Mouse (Mus musculus) limb, embryonic 11.5 days (tissue): ENCODE measurements around the gene Tent5c. TPM values are rescaled to one million over a fixed set of nuclear protein-coding genes. Genes with fewer than 3 reads are reported as not detected.

ENCODE experiments used
- ATAC-seq: fragments of 200-750 bp; cut with Nextera tagmentation; 2 replicates; pipeline ENCODE4 v1.8.0; 2017; ENCODE audit warnings: low read depth; ENCODE audit not compliant: insufficient number of reproducible peaks, low FRiP score, low TSS enrichment
- DNase-seq: peaks from one replicate; pipeline ENCODE4 v3.0.0-alpha.2; 2015; ENCODE audit warnings: low spot score
- H3K27ac ChIP-seq: fragments of 300-500 bp; sonication (generic); replicated peaks from 2 replicates; pipeline ENCODE4 v1.5.1; 2014; ENCODE audit warnings: low read depth, mild to moderate bottlenecking, low read length
- H3K27me3 ChIP-seq: fragments of 300-500 bp; sonication (generic); 2 replicates; pipeline ENCODE4 v1.6.1; 2014; ENCODE audit warnings: mild to moderate bottlenecking, low read length, mixed read lengths; ENCODE audit not compliant: control insufficient read depth, insufficient read depth
- H3K36me3 ChIP-seq: fragments of 300-500 bp; sonication (generic); 2 replicates; pipeline ENCODE4 v1.6.1; 2014; ENCODE audit warnings: mild to moderate bottlenecking, low read length, moderate library complexity, mixed read lengths; ENCODE audit not compliant: control insufficient read depth, insufficient read depth
- H3K4me1 ChIP-seq: fragments of 300-500 bp; sonication (generic); 2 replicates; pipeline ENCODE4 v1.6.1; 2014; ENCODE audit warnings: low read length, mixed read lengths; ENCODE audit not compliant: control insufficient read depth, insufficient read depth
- H3K4me2 ChIP-seq: fragments of 300-500 bp; sonication (generic); 2 replicates; pipeline ENCODE4 v1.6.1; 2014; ENCODE audit warnings: low read depth, mild to moderate bottlenecking, moderate library complexity; ENCODE audit not compliant: severe bottlenecking
- H3K4me3 ChIP-seq: fragments of 300-500 bp; sonication (generic); 2 replicates; pipeline ENCODE4 v1.5.1; 2014; ENCODE audit warnings: low read depth, low read length
- H3K9ac ChIP-seq: fragments of 300-500 bp; sonication (generic); 2 replicates; pipeline ENCODE4 v1.6.1; 2014; ENCODE audit warnings: mild to moderate bottlenecking, low read length
- H3K9me3 ChIP-seq: fragments of 300-500 bp; sonication (generic); 2 replicates; pipeline ENCODE4 v1.6.1; 2016; ENCODE audit warnings: low read length; ENCODE audit not compliant: control insufficient read depth
- WGBS: fragments of 180-500 bp; shearing (Covaris S2); extraction: QIAGEN DNeasy Blood & Tissue Kit; methylation state at CpG from one replicate; pipeline ENCODE4 v1.1.7; 2014; 5-methylcytosine and 5-hydroxymethylcytosine counted together
- polyA plus RNA-seq: library from polyadenylated mRNA; unstranded; fragments of >200 nt; fragmentation: Nextera tagmentation; extraction: Ambion mirVana; gene quantifications from 2 replicates; pipeline ENCODE4 v1.2.1, GENCODE M21; 2014

The Tent5c gene
- polyA plus RNA-seq, 1 experiment from 2014 or later, result 2.7 TPM

DNA sequence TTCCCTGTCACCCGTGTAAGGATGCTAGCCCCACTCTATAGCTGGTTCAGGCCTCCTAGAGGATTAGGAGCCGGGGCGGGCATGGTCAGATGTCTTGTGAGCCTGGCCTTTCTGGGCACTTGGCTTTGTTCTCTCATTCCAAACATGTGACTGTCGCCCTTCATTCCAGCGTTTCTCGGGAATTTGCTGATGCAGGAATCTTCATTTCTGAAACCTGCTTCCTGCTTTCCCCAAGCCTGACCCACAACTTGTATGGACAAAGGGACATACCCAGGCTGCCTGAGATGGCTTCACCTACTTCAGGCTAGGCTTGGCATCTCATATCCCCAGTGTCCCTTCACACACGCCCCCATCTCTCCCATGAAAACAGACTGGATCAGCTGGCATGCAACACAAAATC lies 33.5 kb upstream of the Tent5c start:
- Histone ChIP-seq H3K4me3 (no peak overlapping the region), H3K27me3 (no peaks in the 10 kb centered on the region), H3K4me1 (no peaks in the 10 kb centered on the region), H3K9me3 (no peaks in the 10 kb centered on the region), H3K36me3 (no peaks in the 10 kb centered on the region), H3K9ac (no peak overlapping the region), H3K27ac (no peak overlapping the region), H3K4me2 (no peak overlapping the region)
- no peak for ATAC-seq
- DNase-seq, result no peak
- 84% methylated on average over 7 of the region's 7 CpGs for WGBS

DNA sequence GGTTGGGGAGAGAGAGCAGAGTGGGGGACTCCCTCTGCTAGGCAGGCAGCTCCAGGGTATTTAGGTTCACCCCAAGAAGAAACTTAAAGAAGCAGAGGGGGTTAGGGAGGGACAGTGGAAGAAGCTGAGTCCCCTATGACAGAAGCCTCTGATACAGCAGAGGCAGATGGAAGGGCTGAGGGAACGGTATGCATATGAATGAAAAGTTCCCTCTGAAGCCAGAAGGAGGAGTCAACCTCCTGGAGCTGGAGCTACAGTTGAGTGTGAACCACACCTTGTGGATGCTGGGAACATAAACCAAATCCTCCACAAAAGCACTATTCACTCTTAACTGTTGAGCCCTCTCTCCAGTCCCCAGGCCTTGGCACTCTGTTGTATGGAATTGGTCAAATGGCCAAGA lies 32.5 kb upstream of the Tent5c start:
- WGBS, result 55% methylated on average over 1 of the region's 1 CpGs

DNA sequence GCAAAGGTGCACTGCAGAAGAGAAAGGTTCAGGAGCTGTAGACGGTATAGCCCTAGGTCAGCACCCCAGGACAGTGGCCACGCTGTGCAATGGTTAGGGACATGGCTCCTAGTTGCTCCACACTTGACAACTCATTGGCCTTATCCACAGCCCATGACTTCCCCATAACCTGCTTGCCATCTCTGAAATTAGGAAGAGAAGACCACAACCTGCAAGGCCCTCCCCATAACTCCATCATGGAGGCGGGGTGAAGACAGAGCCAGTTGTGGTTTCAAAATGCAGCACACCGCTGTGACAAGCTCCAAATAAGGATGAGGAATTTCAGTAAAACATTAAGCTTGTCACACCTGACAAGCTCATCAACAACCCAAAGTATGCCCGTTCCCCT lies 26.6 kb upstream of the Tent5c start:
- H3K9ac ChIP-seq, result no peak overlapping the region
- H3K9me3 ChIP-seq, result no peaks in the 10 kb centered on the region
- ATAC-seq (no peak), DNase-seq (no peak)
- H3K27ac ChIP-seq, result no peak overlapping the region
- H3K4me3 ChIP-seq, result no peak overlapping the region
- H3K4me1 ChIP-seq, result no peaks in the 10 kb centered on the region
- H3K4me2 ChIP-seq, result no peak overlapping the region
- no peaks in the 10 kb centered on the region for H3K27me3 ChIP-seq
- H3K36me3 ChIP-seq, result no peaks in the 10 kb centered on the region
- WGBS, result 89% methylated on average over 5 of the region's 5 CpGs

More for the DNA sequence above, 32.5 kb upstream of the Tent5c start:
- Histone ChIP-seq H3K36me3 (no peaks in the 10 kb centered on the region), H3K9ac (no peak overlapping the region), H3K27me3 (no peaks in the 10 kb centered on the region), H3K4me1 (no peaks in the 10 kb centered on the region), H3K4me2 (no peak overlapping the region), H3K4me3 (no peak overlapping the region), H3K9me3 (no peaks in the 10 kb centered on the region), H3K27ac (no peak overlapping the region)
- DNase-seq (no peak), ATAC-seq (no peak)

DNA sequence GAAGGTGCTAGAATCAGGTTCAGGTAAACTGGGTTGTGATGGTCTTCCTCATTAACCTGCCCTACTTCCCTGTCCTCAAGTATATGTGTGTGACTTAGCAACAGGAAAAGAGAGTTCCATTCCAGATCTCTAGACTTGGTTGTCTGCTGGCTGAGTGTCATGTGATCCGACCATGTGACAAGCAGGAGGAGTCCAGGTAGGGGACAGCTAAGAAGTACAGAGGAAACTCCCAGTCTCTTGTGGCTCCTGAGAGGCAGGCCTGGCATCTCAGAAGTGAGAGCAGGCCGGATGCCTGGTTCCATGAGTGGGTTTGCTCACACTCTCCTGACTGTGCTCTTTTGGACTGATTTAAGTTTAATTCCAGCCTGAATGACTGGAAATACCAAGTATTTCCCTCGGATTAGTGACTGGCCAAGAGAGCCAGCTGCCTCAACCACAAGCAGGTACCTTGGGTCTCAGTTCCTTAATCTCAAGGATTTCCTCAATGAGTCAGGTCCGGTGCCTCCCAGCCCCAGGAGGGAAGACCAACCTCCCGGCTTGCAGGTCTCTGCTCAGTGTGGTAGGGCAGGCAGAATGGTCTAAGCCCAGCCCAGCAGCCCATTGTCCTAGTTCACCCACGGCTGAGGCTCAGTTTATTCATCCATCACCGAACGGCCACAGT lies 26.1 kb upstream of the Tent5c start:
- Histone ChIP-seq H3K9me3 (no peaks in the 10 kb centered on the region), H3K27ac (no peak overlapping the region), H3K4me2 (no peak overlapping the region), H3K36me3 (no peaks in the 10 kb centered on the region), H3K4me3 (no peak overlapping the region), H3K4me1 (no peaks in the 10 kb centered on the region), H3K27me3 (no peaks in the 10 kb centered on the region), H3K9ac (no peak overlapping the region)
- DNase-seq (no peak), ATAC-seq (no peak)
- WGBS, result 84% methylated on average over 8 of the region's 8 CpGs

DNA sequence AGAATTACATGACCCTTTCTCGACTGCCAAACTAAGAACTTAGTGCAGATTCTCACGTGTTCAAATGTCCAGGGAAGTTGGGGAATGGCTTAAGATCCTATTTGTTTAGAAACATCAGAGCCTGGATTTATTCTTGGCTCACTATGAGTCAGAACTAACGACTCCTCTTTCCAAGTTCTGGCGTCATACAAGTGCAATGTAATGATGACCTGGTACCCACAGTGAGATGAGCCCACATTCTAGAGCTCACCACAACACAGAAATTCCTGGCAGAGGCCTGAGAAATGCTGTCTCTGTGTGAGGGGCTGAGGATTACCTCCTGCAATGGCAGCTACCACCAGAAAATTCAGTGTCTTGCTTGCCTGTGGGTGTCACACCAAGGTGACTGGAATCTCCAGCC lies 18.1 kb upstream of the Tent5c start:
- ATAC-seq (no peak), DNase-seq (no peak)
- H3K9ac ChIP-seq, result no peak overlapping the region
- no peak overlapping the region for H3K4me3 ChIP-seq
- no peak overlapping the region for H3K27ac ChIP-seq
- no peaks in the 10 kb centered on the region for H3K27me3 ChIP-seq
- no peaks in the 10 kb centered on the region for H3K36me3 ChIP-seq
- 86% methylated on average over 4 of the region's 4 CpGs for WGBS
- H3K4me1 ChIP-seq, result no peaks in the 10 kb centered on the region
- no peaks in the 10 kb centered on the region for H3K9me3 ChIP-seq
- no peak overlapping the region for H3K4me2 ChIP-seq

DNA sequence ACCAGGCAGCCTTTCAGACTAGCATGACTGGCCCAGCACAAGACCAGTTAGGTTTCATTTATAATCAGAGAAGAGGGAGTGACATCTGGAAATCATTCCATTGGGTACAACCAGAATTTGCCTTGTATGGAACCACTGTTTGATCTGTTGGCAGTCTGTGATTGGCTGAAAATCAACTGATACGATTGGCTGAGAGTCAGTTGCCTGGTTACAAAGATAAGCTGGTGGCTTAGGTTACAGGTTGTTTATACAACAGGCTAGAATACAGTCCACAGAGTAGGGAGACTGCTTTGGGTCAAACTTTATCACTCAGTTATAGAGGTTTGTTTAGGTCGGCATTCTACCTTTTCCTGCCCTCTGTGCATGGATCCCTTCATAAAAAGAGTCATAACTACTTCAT lies 17.6 kb upstream of the Tent5c start:
- Histone ChIP-seq H3K27ac (no peak overlapping the region), H3K4me3 (no peak overlapping the region), H3K9ac (no peak overlapping the region), H3K4me1 (no peaks in the 10 kb centered on the region), H3K36me3 (no peaks in the 10 kb centered on the region), H3K4me2 (no peak overlapping the region), H3K9me3 (no peaks in the 10 kb centered on the region), H3K27me3 (no peaks in the 10 kb centered on the region)
- ATAC-seq (peak; percentile 62; the same call in 1 of the 2 replicates), DNase-seq (no peak)
- 61% methylated on average over 2 of the region's 2 CpGs for WGBS

DNA sequence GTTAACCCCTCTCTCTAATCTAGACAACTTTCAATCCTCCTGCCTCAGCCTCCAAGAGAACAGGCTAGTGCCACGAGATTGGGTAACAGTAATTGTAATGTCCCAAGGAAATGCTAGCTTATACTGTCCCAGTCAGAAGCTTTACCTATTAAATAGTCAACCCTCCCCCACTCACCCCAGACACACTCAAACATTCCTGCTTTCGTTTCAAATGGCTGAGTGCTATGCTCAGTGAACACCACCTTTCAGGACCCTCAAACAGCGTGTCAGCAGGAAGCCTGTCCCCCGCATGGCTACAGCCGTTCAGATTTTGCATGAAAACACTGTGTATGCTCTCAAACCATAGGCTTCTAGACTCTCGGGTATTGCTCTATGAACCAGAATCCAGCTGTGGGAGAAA lies 14.8 kb upstream of the Tent5c start:
- WGBS, result 77% methylated on average over 6 of the region's 6 CpGs
- Histone ChIP-seq H3K4me1 (no peaks in the 10 kb centered on the region), H3K4me3 (no peak overlapping the region), H3K9me3 (no peaks in the 10 kb centered on the region), H3K27ac (no peak overlapping the region), H3K27me3 (no peaks in the 10 kb centered on the region), H3K4me2 (no peak overlapping the region), H3K9ac (no peak overlapping the region), H3K36me3 (no peaks in the 10 kb centered on the region)
- ATAC-seq (no peak), DNase-seq (no peak)

DNA sequence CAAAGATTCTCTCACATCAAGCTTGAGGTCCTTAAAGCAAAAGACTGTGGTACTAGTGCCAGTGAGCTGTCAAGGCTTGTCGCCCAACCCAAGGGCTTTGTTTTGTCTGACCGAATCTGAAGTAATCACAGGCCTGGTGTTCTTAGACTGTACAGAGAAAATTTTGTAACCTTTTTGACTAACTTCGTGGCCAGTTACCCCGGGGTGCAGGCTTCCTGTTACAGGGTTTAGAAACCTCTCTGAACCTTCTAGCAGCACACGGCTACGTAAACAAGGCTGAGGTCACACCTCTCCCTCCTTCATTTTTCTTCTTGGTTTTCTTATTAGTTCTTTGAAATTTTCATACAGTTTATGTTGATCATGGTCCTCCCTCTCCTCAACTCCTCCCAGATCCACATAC lies 13.4 kb upstream of the Tent5c start:
- ATAC-seq, result no peak
- H3K4me3 ChIP-seq, result no peak overlapping the region
- H3K9ac ChIP-seq, result no peak overlapping the region
- WGBS, result 88% methylated on average over 6 of the region's 6 CpGs
- no peak overlapping the region for H3K4me2 ChIP-seq
- no peaks in the 10 kb centered on the region for H3K9me3 ChIP-seq
- H3K4me1 ChIP-seq, result no peaks in the 10 kb centered on the region
- H3K36me3 ChIP-seq, result no peaks in the 10 kb centered on the region
- no peaks in the 10 kb centered on the region for H3K27me3 ChIP-seq
- no peak for DNase-seq
- H3K27ac ChIP-seq, result no peak overlapping the region

DNA sequence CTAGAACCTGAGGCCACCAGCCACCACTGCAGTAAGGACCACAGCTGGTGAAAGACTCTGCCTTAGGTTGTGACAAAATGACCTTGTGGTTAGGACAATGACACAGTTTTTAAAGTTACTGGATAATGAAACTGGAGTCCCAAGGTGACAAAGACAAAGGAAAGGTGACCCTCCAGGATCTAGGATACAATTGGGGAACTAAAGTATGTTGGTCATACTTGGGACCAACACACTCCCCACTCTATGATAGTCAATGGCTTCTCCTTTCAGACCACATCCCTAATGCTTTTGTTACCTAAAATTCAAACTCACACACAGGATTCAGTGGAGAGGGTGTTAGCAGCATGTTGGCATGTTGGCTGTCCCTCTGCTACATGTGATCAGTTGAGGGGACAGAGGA lies 12.8 kb upstream of the Tent5c start:
- H3K9me3 ChIP-seq, result no peaks in the 10 kb centered on the region
- H3K27me3 ChIP-seq, result no peaks in the 10 kb centered on the region
- H3K4me3 ChIP-seq, result no peak overlapping the region
- no peaks in the 10 kb centered on the region for H3K36me3 ChIP-seq
- H3K4me2 ChIP-seq, result no peak overlapping the region
- ATAC-seq, result no peak
- H3K9ac ChIP-seq, result no peak overlapping the region
- H3K27ac ChIP-seq, result no peak overlapping the region
- no peak for DNase-seq
- no peaks in the 10 kb centered on the region for H3K4me1 ChIP-seq
